Mouse (Mus musculus) urinary bladder, postnatal 14 days (tissue): ENCODE measurements at regions not wholly inside any gene's neighbourhood (a gene's known extent, or its start where the extent isn't known, plus 50 kb on each side); places are given as distances from the start of the nearest gene placed in this dataset.
A peak's percentile ranks its signal among the peaks of the same experiment; 100 is the strongest.

Source experiments
- DNase-seq: peaks from one replicate; pipeline ENCODE4 v3.0.0; 2021; ENCODE audit warnings: low spot score

DNA sequence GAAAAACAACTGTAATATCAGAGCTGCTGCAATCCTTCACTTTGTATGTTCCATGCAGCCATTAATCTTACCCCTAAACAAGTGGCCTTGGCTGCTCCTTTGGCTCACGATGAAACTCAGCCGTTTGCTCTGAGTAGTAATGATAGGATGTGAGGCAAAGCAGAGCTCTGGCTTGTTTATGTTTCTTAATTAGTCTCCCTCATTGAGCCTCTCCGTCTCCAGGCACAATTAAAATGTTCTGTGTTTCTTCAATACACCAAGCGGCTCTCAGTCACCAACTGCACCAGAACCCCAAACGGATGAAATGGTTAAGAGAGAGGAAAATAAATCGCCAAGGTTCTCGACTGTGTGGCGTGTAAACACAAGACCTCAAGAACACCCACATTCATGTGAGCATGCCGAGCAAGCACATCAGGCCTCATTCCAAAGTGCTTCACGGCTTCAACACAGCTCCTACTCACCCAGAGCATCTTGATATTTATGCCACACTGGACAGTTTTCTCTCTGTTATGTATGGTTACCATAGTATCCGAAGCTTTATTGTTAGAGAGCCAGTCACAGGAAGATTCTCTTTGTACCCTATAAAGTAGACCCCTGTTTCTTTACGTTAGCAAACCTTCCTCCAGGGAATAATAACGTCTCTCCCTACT is 280.4 kb downstream of the Lyplal1 start:
- DNase-seq = no peak

DNA sequence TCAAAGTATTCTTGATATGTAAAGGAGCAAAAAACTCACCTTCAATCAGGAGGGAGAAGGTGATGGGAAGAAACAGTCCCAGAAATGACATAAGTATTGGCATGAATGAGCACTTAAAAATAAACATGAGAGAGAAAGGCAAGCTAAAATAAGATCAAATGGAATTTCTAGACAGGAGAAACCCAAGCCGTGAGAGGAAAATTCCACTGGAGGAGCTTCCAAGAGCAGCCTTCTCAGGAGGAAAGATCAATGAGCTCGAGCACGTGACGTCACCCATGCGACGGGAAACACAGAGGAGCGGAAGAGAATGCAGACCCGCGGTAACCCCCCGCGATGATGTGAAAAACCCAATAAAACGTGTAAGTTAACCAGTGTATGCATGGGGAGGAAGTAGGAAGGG is 274.6 kb downstream of the Lyplal1 start:
- DNase-seq = no peak

DNA sequence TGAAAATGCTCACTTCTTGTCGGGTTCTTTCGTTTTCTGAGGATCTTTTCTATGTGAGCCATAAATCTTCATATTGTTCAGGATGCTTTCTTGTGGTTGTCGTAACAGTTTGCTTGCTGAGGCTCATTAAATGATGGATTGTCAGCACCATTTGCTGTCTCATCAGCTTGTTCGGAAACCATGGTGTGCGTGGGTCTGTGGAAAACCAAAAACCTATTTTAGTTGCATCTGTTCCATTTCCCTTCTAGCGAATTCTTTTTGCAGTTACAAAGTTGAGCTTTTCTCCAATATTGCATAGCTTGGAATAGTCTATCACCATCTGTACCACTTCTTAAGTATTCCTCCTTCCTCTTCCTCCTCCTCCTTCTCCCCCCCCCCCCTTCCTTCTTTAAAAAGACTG is 269.9 kb downstream of the Lyplal1 start:
- no peak for DNase-seq

DNA sequence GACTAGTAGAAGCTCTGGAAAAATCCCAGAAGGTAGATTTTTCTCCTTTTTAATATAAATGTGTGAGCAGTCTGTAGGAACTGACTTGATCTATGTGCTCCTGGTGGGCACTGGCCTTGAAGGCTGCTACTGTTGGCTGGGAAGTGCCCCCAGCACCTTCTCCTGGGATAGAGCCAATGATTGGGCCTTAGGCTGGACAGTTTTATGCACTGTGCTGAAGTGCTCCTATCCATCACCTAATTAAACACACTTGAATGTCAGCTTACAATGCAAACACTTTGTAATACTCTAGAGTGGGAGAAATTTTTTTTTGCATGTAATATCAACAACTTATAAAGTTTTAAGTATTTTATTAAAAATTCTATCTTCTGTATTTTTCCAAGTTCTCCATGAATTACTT is 266.5 kb downstream of the Lyplal1 start:
- DNase-seq = no peak

DNA sequence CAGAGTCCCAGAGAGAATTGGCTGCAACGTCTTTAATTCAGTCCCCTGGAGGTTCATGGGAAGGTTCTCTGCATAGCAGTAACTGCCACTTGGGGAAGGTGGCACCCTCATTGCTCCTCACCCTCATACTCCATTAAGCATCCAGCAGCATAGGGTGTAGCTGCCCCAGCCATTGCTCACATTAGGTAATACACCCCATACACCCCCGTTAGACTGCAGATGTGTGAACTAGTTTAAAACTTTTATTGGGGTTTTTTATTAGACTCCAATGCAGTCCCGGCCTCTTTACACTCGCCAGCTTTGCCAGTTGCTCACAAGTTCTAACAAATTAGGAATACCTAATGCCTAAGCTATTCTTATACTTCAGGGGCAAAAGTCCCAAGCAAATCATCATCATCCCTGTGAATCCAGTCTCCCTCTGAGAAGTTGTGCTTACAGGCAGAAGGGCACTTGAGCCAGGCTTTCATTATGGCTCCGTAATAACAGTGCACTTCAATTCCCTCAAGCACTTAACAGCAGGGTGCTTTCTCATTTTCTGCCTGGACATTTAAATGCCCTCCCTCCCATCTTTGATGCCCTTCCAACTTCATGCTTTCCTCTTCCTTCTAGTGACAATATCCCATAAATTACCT is 265.7 kb downstream of the Lyplal1 start:
- DNase-seq = no peak

DNA sequence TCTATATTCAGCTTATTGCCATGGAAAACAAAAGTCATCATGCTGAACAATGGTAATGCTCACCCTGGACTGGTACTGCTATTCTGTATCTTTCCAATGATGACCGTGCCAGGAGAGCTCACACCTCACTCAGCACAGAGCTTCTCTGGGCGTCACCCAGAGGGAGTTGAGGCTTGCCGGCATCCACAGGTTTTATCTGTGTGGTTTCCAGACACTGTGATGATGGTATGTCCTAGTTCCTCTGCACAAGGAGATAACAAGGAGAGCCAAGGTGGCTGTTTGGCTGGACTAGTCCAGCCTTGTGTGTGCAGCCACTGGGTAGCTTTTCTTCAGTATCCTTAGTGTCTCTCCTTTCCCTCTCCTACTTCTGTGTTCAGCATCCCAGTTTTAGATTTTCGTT is 255.4 kb downstream of the Lyplal1 start:
- DNase-seq = no peak

DNA sequence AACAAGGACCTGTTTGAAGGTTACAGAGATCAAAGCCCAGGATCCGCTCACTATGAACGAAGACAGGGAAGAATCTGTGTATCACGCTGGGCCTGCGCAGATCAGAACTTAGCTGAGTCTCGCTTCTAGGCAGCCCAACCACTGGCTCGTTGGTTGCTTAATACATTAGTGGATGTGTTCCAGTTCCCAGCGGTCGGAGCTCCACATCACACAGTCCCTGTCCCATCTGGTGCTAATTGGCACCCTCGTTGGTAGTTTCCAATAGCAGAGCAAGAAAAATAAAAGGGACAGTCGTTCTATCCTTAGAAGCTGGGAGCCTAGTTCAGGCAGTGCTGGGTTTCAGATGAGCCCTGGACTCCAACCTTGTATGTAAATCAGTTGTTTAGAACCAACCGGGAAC is 251.2 kb downstream of the Lyplal1 start:
- DNase-seq = no peak

DNA sequence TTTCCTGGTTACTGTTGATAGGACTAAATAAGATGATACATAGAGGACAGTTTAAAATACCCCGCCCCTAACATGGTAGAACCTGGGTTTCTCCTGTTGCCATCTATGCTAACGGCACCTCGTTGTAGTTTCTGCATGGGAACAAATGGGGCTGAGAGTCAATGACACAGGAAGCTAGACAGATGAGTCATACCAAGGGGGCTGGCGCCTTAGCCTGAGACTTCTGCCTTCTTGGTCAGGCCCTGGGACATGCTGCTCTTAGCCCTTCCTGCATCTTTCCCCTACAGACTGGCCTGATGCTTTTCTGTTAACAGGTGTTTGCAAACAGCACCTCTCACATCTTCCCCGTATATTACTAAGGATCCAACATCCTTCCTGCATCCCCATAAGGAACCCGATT is 250.5 kb downstream of the Lyplal1 start:
- no peak for DNase-seq

DNA sequence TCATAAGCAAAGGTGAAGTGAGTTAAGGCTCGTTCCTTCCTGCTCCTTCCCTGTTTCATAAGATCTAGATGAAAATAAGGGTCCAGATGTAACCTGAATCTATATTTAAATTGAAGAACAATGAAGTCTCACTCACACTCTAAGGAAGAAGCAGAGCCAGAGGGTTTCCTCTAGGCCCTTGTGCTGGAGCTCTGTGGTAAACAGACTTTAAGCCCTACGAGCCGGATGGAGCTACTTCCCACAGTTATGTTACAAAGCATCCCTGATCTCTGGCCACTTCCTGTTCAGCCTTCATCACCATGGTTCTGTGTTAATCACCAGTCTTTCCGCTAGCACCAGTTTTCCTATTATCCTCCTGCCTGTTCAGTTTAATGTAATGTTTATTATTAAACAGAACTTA is 250.1 kb downstream of the Lyplal1 start:
- DNase-seq = no peak

DNA sequence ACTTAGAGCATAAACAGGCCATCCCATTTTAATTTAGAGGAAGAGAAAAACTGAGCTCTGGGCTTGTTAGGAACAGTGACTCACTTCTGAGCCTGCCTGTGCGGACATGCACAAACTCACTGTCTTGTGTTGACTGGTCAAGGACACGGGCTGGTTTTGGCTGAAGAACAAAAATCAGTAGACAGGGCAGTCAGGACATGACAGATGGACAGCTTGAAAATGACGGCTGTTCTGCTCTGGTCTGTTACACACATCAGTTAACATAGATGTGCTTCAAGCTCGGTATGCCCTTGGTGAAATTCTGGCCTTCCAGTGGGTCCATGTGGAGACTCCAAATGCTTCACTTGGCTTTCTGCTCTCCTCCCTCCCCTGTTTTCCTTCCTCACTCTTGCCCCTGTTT is 248.4 kb downstream of the Lyplal1 start:
- no peak for DNase-seq

DNA sequence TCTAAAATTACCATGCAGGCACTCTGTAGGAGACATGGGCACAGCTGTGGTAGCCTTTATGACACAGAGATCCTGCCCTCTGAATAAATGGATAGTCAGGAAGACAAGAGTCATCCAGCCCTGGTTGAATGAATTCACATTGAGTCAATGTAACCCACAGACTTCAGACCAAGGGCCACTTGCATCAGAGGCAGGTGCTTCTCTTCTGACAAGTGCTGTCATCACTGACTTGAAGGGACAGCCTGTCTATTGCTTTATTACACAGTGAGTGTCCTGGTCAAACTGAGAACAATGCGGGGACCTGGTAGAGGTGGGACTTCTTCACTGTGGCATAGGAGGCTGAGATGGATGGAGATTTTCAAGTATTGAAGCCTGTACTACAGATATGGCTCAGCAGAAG is 230.1 kb downstream of the Lyplal1 start:
- DNase-seq = no peak

DNA sequence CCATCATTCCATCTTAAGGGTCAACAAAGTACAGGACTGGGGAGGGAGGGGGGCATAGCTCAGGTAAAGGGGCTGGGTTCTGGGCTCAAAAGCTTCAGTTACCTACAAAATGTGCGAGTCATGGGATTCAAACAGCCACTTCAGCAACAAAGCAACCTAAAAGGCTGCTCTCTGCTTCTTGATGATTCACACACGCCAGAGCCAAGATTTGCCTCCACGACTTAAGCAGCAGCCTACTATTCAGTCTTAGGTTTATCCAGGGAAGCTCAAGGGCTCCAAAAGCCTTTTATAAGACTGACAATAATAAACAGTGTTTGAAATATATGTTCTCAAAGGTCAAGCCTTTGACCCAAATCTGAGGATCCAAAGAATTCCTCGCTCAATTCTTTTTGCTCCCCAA is 225.3 kb downstream of the Lyplal1 start:
- DNase-seq = peak; percentile 15

DNA sequence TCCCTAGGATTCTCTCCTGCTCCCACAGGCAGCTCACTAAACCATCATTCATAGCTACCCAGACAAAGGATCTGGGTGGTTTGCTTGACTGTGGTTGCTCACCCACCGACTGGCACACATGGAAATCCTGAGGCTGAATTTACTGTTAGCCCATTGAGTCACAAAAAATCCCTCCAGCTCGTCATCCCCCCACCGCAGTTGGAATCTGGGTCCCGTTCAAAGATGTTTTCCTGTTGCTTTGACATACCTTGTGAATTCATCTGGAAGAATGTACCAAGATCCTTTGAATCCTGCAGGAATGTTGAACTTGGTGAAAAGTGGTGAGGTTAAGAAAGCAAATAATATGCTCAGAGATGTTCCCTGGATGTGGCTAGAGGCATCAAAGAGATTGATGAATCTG is 223.7 kb downstream of the Lyplal1 start:
- DNase-seq = no peak

DNA sequence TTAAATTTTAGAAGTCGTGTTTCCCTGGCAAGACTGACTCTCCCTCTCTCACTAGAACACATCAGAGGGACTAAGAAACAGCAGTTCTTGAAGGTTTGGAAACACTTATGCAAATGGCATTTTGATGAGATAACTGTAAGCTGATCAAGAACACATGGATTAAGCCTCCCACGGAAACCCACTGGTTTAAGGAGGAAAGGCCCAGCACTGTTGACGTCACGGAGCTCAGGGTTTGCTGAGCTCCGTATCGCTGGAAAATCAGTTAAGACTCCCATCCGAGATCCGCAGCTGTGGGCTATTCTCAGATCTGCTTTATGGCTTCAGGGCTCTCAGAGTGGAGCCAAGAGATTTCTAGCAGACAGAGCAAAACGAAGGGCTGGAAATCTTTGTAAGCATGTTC is 218.6 kb downstream of the Lyplal1 start:
- peak; percentile 40 for DNase-seq

DNA sequence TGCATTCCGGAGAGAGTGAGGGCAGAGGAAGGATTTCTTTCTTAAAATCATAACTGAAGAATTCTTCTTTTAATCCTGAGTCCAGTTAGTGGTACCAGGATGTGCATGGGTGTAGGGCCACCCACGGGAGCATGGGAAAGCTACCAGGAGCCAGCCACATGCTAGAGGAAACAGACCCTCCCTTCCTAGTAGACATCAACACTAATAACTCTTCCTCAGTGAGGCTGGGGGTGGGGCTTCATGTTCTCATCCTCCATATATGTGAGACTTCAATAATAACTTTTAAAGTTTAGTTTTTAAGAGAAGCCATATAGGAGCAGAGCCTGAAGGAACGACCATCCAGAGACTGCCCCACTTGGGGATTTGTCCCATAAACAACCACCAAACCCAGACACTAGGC is 216.8 kb downstream of the Lyplal1 start:
- DNase-seq = peak; percentile 4

DNA sequence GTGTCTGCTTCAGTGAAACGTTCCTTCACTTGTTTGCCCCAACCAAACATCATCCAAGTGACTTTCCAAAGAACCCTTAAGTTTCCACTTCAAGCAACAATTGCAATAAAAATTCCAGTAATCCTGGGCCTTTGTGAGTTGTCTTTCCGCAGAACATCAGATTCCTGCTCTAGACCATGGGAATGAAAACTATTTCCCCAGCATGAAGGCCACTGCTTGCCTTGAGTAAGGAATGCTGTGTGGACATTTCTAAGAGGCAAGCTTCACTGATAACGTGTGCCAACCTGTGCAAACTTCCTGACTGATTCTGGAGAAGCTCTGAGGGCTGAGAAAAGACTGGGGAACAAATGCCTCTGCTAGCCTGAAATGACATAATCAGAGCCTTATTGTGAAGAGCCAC is 214.7 kb downstream of the Lyplal1 start:
- no peak for DNase-seq

DNA sequence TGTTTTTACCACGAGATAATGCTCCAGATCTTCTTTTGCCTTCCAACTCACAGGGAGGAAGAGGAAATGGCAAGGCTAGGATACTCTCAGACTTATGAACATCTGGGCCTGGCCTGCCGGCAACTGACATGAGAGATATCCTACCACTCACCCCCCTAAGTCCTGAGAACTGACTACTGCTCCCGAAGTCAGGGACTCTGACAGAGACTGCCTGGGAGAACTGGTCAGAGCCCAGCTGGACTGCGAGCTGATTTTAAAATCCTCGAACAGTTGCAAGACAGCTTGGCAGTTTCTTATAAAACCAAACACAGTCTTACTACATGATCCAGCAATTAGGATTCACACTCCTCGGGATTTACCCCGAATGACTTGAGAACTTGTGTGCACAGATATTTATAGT is 211.4 kb downstream of the Lyplal1 start:
- DNase-seq = peak; percentile 23

DNA sequence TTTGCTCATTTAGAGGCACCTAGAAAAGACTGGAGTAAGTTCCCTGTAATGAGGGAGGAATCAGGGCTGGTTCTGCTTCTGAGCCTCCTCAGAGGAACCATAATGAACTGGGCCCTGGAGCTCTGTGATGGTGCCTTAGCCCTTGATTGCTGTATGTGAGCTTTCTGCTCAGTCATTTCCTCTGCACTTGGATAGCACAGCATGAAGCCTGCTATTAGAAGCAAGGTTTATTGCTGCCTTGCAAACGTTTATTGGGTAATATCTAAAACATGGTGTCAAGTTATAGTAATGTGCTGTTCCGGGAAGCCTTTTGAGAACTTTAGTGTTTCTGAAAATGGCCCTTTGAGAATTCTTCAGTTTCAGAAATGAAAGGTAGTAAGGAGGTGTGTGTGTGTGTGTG is 201.5 kb downstream of the Lyplal1 start:
- no peak for DNase-seq

DNA sequence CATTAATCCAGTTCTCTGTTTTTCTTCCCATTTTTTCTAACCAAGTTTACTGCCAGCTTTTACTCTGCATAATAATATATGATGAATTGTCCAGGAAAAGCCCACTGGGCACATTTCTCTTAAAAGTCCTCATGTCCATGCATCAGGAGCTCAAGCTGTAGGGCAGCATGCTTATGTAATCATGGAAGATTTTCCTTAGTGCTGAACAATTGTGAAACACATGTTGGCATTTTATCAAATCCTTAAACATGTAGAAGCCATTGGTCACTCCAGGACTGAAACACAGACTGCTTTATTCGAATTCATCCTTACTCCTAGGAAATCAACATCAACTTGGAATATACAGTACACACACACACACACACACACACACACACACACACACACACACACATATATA is 198.4 kb downstream of the Lyplal1 start:
- DNase-seq = no peak

DNA sequence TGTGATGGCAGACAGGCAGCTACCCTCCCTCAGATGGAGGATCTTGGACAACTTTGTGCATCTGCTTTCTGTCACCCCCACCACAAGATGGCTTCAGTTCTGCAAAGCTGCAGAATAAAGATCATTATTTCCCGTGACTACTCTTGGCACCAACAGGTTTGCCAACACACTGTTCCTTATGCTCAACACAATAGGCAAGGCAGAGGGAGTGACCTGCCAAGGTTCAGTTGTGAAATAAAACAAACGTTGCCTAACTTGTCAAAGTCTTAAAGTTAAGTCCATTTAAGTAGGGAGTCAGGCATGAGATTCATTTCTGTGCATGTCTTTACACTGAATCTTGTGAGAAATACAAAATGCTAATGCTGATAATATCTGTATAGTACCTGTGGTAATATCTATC is 193.4 kb downstream of the Lyplal1 start:
- DNase-seq = no peak

DNA sequence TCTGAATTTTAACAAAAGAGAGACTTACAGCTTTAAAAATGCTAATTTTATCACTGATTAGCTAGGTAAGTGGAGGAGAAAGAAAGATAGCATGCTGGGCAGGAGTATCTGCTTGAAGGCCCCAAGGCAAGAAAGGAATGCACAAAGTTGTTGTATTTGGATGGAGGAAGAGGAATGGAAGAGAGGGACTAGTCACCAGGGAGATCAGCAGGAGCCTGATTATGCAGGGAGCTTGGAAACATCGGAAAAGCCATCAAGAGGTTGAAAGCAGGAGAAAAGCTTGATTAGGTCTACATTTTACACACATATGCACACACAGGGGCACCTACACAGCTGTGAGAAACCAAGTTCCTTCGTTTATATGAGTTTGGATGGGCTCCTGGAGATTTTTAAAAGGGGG is 188.1 kb downstream of the Lyplal1 start:
- no peak for DNase-seq

DNA sequence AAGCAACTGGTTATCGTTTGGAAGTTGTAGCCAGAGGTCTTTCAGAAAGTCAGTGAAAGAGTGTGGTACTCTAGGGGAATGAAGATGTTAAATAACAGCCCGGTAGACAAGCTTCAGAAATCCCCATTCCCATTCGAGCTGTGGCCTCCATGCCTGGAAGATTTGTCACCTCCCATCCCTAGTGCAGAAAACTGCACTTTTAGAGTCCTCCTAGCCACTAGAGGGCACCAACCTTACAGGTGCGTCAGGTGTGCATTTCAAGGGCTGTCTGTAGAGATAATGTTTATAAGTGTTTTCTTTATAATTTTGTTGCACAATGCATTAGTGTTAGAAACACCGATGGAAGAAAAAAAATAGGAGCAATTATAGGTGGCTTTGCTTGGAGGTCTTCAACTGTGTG is 187.3 kb downstream of the Lyplal1 start:
- no peak for DNase-seq

DNA sequence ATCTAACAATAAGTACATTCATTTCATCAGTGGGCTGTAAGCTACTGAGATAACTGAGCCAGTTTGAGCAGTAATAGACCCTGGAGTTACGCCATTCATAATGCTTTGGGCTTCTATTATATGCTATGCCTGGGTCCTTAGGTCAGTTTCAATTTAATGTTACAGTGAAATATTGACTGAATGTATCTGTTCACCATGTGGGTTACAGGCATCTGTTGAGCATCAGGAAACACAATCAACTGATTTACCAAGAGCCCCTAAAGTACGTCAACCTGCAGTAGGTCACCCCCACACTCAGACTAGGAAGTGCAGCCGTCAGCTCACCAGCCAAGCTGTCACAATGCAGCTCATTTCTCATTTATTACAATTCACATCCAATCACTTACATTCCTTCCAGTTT is 183.5 kb downstream of the Lyplal1 start:
- no peak for DNase-seq

DNA sequence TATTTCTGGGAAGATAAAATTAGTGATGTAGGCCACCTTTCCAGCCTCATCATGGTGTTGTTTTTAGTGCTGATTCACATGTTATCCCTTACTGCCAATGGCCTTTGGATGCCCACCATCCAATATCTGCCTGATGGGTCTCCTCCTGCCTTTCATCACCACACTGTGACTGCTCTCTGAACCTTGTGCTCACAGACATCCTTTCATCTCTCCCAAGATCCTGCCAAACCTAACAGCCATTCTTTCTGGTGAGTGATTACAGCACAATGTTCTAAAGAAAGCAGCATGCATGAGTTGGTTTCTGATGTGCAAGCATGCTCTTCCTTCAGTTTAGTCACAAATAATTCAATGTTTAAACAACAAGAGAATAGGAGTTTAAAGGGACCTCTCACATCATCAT is 180.1 kb downstream of the Lyplal1 start:
- no peak for DNase-seq
